Mouse (Mus musculus) skeletal muscle tissue, postnatal 0 days (tissue): Measurements from ENCODE around the gene Pros1. TPM values are rescaled to one million over a fixed set of nuclear protein-coding genes. Genes with fewer than 3 reads are reported as not detected.

Experiments
- microRNA-seq, 2 experiments: library from miRNA; unstranded; fragments of <30 nt; microRNA quantifications; one replicate each; pipeline ENCODE4; 2016
- polyA plus RNA-seq: library from polyadenylated mRNA; unstranded; fragments of >200 nt; fragmentation: Nextera tagmentation; extraction: Ambion mirVana; gene quantifications from 2 replicates; pipeline ENCODE4 v1.2.1, GENCODE M21; 2015

The Pros1 gene
- 34.7 TPM in 2 replicates for polyA plus RNA-seq

GRCm38 (mm10) chr16:62854191-62855068, at the start of gene Pros1:
Gene Pros1 (plus strand): TSS chr16:62854307.

DNA sequence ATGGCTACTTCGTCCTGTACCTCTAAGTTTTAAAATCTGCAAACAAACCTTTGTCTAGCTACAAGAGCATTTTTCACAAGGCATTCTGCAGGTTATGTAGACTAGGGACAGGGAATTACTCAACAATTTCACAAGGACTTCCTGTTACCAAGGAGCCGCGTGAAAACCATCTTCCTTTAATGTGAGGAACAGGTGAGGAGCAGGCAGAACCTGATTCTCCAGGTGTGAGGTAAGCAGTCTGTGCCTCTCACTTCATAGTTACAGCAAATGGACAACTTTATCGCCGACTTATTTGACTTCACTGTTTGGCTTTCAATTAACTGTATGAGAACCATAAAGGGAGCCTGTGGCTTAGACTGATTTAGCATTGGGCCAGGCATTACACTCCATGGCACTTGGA, 39.6 kb upstream of the Pros1 start, which contains the start of gene Stx19:
Gene Stx19 (plus strand): TSS at position 186 of the 400 bp plus-strand sequence.

DNA sequence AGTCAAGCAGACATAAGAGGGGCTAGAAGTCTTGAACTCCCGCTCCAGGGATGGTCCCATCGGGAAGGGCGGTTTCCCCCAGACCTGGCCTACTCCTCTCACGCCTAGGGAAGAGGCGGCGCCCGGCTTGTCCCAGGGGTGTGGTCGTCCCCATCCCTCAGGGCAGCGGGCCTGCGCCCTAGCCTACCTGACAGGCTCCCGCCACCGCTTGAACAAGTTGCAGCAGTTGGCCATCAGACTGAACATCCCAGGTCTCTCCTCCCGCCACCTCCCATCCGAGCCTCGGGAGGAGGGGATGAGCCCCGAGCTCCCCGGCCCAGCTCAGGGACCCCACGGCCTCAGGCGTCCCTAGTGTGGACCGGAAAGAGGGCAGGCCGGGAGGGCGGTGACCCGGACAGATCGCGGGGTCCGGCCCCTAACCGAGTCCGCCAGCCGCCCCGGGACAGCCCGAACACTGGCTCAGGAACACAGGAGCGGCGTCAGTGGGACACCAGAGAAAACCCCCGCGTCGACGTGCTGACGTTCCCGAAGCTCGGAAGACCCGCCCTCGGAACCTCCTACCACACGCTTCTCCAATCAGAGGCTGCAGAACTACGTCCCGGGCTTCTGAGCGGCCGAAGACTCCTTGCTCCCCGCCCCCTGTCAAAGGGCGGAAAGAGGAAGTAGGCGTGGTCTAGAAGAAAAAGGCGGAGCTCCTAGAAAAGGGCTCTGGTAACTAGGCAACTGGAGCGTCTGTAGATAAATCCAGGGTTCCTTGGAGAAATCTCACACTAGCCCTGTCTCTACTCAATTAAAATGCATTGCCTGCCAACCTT, 7.4 kb upstream of the Pros1 start, which contains the start of gene Arl13b:
Gene Arl13b (minus strand): TSS at position 543 of the 815 bp plus-strand sequence.

Small RNA genes within 50 kb of the gene (microRNA-seq; reads per million reads assigned to microRNA genes)
- 0 reads per million in 2 experiments for gene Gm25986

Other genes starting within 250 kb of the Pros1 start
- 5.9 and 6.4 TPM in 2 replicates for gene Nsun3, start 67.5 kb upstream of the Pros1 start, polyA plus RNA-seq
- 0.18 and 0.26 TPM in 2 replicates for gene Stx19, start 39.6 kb upstream of the Pros1 start, polyA plus RNA-seq
- 11.4 and 12.0 TPM in 2 replicates for gene Arl13b, start 7.3 kb upstream of the Pros1 start, polyA plus RNA-seq